Mouse (Mus musculus) liver, adult (tissue): ENCODE data around the gene Zdhhc16.

ENCODE experiments used
- GATA4 ChIP-seq: IDR thresholded peaks from 2 replicates; pipeline ENCODE4 v1.6.1; 2014; ENCODE audit warnings: mild to moderate bottlenecking, low read length; ENCODE audit not compliant: insufficient replicate concordance

Gene Zdhhc16

DNA sequence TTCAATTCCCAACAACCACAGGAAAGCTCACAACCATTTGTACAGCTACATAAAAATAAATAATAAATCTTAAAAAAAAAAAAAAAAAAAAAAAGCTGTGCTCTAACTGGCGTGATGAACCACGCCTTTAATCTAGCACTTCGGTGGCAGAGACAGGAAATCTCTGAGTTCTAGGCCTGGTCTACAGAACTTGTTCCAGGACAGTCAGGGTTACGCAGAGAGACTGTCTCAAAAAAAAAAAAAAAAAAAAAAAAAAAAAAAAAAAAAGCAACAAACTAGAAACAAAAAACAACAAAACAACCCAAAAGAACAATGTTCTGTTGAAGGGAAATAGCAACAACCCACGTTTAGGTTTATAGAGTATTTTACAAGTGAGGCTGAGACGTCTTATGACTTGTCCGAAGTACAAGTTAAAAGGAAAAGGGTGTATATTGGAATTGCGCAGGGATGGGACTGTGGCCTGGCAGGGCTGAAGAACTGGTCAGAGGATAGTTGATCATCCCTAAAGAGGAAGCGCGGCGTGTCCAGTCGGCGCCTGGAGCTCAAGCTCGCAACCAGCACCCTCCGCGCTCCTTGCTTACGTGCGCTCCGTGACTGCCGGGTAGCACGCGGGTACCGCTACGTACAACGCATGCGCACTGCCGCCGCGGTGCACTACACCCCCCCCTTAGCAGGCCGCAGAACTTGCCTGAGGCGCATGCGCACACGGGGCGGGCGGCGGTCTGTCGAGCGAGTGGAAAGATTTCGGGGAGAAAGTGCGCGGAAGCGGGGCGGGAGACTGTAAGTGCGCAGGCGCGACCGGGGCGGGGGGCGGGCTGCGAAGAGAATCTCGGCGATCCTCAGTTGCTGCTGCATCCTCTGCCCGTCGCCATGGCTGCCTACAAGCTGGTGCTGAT, 21.9 kb upstream of the Zdhhc16 start, which contains the start of gene Pgam1:
Gene Pgam1 (plus strand): TSS at position 746 of the 896 bp plus-strand sequence.
- no peak; the same call in 1 of the 2 replicates for TF ChIP-seq GATA4

DNA sequence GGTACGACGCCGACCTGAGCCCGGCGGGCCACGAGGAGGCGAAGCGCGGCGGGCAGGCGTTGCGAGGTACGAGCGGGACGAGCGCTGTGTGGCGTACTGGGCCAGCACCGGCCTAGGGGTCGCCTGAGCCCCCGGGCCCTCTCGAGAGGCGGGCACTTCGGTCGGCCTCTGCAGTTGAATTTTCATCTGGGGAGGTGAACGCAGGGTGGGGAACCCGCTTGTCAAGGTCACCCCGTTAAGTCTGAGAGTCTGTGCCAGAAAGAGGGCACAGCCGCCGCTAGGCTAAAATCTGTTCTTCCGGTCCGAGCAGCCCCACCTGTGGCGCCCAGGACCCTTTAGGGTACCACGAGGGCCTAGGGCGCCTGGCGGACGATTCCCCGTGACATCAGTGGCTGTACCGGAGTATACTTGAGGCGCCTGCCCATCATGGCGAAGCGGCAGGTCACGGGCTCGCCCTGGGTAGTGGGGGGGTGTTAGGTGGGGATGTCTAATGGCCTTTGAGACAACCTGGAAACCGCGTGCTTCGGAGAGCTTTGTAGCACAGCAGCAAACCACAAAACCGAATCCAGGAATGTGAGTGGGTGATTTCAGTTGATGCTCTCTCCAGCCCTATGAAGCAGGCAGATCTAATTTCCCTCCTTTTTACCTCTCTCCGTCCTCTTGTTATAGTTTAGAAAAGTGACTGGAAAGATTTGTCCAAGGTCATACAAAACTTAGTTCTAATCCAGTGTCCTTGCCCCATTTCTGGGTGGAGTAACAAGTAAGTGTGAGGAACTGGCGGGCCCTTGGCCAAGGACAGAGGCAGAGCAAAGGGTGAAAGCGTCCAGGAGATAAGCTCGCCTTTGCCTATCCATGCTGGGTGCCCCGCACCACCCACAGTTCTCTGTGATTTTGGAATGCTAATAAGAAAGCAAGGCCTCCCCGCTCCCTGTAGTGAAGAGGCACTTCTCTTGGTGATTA, 20.9 kb upstream of the Zdhhc16 start:
- peak; percentile 43; the same call in 1 of the 2 replicates for TF ChIP-seq GATA4

DNA sequence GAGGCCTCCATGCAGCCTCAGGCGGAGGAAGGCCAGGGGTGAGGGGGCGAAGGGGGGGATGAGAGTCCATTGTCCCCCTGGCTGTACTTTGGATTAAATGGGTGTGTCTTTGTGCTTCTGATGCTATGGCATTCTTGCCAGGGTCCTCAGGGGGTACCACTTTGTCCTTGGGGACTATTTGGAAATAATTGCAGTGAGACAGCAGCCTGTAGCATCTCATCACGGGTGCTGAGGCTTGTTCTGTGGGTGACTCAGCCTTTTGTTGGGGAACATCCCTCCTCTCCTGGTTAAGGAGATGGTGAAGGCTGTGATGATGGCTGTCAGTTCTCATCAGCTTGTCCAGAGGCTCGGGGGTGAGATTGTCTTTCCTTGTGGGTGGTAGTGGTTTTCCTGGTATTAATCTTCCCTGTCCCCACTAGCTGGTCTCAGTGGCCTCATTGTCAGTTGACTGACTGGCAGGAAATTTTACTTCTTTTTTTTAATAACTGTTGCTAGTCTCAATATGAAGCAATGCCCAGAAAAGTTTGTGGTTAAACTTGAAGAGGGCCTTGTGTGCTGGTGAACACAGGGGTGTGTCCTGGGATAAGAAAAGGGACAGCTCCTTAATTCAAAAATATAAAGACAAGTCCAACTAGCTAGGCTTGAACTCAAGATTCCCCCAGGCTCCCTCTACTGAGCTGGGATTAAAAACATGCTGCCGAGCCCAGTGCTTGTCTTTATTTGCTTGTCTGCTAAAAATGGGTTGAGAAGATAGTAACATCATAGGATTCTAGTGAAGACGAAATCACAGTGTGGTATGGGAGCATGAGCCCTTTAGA, 19.3 kb upstream of the Zdhhc16 start:
- TF ChIP-seq GATA4 = no peak

DNA sequence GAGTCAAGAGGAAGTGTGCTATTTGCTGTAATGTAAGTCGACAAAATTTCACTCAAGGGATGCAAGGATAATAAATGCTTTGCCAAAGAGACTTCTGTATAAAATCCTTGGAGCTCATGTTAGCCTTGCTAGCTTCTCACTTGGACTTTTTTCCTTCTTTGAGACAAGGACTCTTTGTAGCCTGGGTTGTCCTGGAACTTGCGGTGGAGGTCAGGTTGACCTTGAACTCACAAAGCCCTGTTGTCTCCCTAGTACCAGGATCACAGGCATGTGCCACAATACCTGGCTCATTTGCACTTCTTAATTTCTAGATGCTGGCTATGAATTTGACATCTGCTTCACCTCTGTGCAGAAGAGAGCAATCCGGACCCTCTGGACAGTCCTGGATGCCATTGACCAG, 18.0 kb upstream of the Zdhhc16 start:
- TF ChIP-seq GATA4 = no peak

DNA sequence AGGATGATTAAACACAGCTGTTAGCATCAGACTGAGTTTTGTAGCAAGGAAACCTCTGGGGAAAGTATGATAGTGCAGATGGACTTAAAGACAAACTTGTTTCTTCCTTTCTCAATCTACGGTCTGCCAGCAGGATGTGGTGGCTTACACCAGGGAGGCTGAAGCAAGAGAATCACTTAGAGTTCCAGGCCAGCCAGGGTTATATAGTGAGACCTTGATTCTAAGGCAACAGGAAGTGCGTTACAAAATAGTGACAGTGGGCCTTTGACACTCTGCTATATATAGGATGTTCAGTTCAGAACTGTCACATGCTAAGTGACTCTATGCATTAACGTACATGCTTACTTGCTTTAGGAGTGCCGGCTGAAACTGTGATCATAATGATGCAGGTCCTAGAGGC, 16.4 kb upstream of the Zdhhc16 start:
- no peak for TF ChIP-seq GATA4

GRCm38 (mm10) chr19:41919471-41919870, 13.8 kb upstream of the Zdhhc16 start:
- no peak for TF ChIP-seq GATA4

DNA sequence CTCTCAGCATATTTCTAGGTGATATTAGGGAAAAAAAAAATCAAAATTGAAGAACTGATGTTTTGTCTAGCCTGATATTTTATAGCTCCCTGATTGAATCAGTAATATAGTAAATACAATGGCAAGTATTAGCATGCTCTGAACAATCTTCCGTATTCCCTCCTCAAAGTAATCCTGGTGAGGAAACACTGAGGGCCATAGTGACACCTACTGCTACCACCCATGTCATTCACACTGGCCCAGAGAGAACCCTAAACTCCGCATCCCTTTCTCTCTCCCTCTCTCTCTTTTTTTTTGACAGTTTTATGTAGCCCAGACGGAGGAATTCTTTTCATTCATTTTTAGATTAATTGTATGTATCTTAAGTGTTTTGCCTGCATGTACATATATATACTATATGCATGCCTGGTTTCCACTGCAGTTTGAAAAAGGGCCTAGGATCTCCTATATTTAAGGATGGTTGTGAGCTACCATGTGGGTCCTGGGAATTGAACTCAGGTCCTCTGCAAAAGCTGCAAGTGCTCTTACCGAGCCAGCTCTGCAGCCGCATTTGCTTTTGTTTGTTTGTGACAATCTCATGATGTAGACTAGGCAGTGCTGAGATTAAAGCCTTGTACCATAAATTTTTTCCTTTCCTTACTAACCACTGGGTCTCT, 12.7 kb upstream of the Zdhhc16 start:
- TF ChIP-seq GATA4 = no peak

DNA sequence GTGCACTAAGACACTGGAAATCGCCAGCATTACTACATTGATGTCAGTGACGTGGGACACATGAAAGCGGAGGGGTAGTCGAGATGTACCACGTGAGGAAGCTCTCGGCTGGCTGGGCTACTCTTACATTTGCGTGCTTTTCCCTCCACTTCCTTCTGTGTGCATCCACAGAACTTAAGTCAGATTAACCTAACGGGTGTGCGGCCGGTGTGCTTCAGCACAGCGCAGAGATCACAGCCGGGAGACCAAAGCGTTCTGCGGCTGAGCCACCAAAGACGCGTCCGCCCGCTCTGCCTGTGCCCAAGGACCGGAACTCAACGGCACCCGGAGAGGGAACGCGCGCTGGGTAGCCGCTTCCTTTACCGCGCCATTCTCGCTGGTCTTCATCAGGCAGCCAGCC, 594 bp upstream of the Zdhhc16 start:
- TF ChIP-seq GATA4 = no peak

DNA sequence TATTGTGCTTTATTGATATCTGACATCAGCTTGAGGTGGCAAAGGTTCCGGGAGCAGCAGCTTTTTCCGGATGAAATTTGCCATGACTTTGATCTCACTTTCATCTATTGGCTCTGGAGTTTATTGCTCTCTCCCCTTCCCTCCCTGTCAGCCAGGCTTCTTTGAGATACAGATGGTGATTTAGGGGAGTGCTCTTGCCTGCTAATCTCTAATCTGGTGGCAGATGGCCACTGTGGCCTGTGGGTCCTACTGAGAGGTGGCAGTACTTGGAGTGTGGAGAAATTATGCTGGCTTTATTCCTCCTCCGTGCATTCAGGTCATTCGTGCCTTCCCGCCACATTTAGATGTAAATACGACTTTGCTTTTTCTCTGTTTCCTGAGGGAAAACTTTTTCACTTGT, 844 bp downstream of the Zdhhc16 start:
- no peak for TF ChIP-seq GATA4

- no peak for TF ChIP-seq GATA4
Observed at GRCm38 (mm10) chr19:41935921-41936320, 2.6 kb downstream of the Zdhhc16 start.

- TF ChIP-seq GATA4 = no peak
Observed at GRCm38 (mm10) chr19:41938539-41938938, 5.3 kb downstream of the Zdhhc16 start.

- no peak for TF ChIP-seq GATA4
Observed at GRCm38 (mm10) chr19:41943841-41944240, 10.6 kb downstream of the Zdhhc16 start.

GRCm38 (mm10) chr19:41952287-41952686, 19.0 kb downstream of the Zdhhc16 start:
- TF ChIP-seq GATA4 = no peak

GRCm38 (mm10) chr19:41953574-41953973, 20.3 kb downstream of the Zdhhc16 start:
- TF ChIP-seq GATA4 = no peak
